Mouse (Mus musculus) testis, adult 2 months (tissue): Measurements from ENCODE around the gene Acvr1b. TPM values are rescaled to one million over a fixed set of nuclear protein-coding genes. Genes with fewer than 3 reads are reported as not detected.
A peak's percentile ranks its signal among the peaks of the same experiment; 100 is the strongest.

Experiments used
- H3K27ac ChIP-seq: fragments of 200-500 bp; 2 replicates; pipeline ENCODE4 v1.5.1; 2012; ENCODE audit warnings: low read depth, low read length; ENCODE audit not compliant: control insufficient read depth, insufficient read depth
- H3K27me3 ChIP-seq: fragments of 200-500 bp; 2 replicates; pipeline ENCODE4 v1.6.1; 2012; ENCODE audit warnings: mild to moderate bottlenecking, low read length, moderate library complexity; ENCODE audit not compliant: control insufficient read depth, insufficient read depth
- H3K36me3 ChIP-seq: fragments of 200-500 bp; 2 replicates; pipeline ENCODE4 v1.6.1; 2012; ENCODE audit warnings: mild to moderate bottlenecking, low read length; ENCODE audit not compliant: control insufficient read depth, insufficient read depth
- H3K4me1 ChIP-seq: fragments of 200-500 bp; 2 replicates; pipeline ENCODE4 v1.6.1; 2012; ENCODE audit warnings: low read length; ENCODE audit not compliant: control insufficient read depth, insufficient read depth
- H3K4me3 ChIP-seq: fragments of 200-500 bp; 2 replicates; pipeline ENCODE4 v1.5.1; 2012; ENCODE audit warnings: low read depth, mild to moderate bottlenecking, low read length, moderate library complexity, mixed read lengths; ENCODE audit not compliant: control insufficient read depth
- CTCF ChIP-seq: fragments of 200-500 bp; IDR thresholded peaks from 2 replicates; pipeline ENCODE4 v1.5.1; 2012; ENCODE audit warnings: low read depth, mild to moderate bottlenecking, inconsistent platforms, low read length, moderate library complexity; ENCODE audit not compliant: control insufficient read depth, insufficient read depth, insufficient replicate concordance
- POLR2A ChIP-seq: fragments of 200-500 bp; IDR thresholded peaks from 2 replicates; pipeline ENCODE4 v1.6.1; 2012; ENCODE audit warnings: low read depth, mild to moderate bottlenecking, inconsistent platforms, low read length, moderate library complexity; ENCODE audit not compliant: control insufficient read depth
- polyA plus RNA-seq: library from polyadenylated mRNA; depleted of rRNA; stranded (reverse); fragments of >200 nt; gene quantifications from 2 replicates; pipeline ENCODE4 v1.2.3, GENCODE M21; 2012

Acvr1b gene
- polyA plus RNA-seq, 1 experiment, result 16.7 TPM

GRCm38 (mm10) chr15:101171272-101171671 lies 2.6 kb upstream of the Acvr1b start:
- Histone ChIP-seq H3K4me1 (peaks cover 15% of the 10 kb centered on the region), H3K4me3 (no peak overlapping the region), H3K36me3 (no peaks in the 10 kb centered on the region), H3K27me3 (no peaks in the 10 kb centered on the region), H3K27ac (no peak overlapping the region)
- no peak for TF ChIP-seq POLR2A
- no peak for TF ChIP-seq CTCF

- H3K4me3 ChIP-seq, result no peak overlapping the region
These were observed 1.9 kb upstream of the Acvr1b start for GRCm38 (mm10) chr15:101172016-101172415.

GRCm38 (mm10) chr15:101174294-101175130 lies 645 bp downstream of the Acvr1b start:
- Histone ChIP-seq H3K36me3 (no peaks in the 10 kb centered on the region), H3K4me1 (peaks cover 15% of the 10 kb centered on the region), H3K27ac (peak overlapping the region; percentile 54), H3K4me3 (peak overlapping the region; percentile 87), H3K27me3 (no peaks in the 10 kb centered on the region)
- TF ChIP-seq CTCF, result no peak
- TF ChIP-seq POLR2A, result no peak

More at GRCm38 (mm10) chr15:101172016-101172415, 1.9 kb upstream of the Acvr1b start:
- H3K27me3 ChIP-seq, result no peaks in the 10 kb centered on the region
- peaks cover 15% of the 10 kb centered on the region for H3K4me1 ChIP-seq
- no peak for TF ChIP-seq POLR2A
- no peak for TF ChIP-seq CTCF
- no peak overlapping the region for H3K27ac ChIP-seq
- H3K36me3 ChIP-seq, result no peaks in the 10 kb centered on the region

- Histone ChIP-seq H3K4me3 (peak overlapping the region; percentile 87), H3K27me3 (no peaks in the 10 kb centered on the region), H3K4me1 (peaks cover 15% of the 10 kb centered on the region), H3K27ac (no peak overlapping the region), H3K36me3 (no peaks in the 10 kb centered on the region)
- no peak for TF ChIP-seq CTCF
- TF ChIP-seq POLR2A, result no peak
These were observed 1.2 kb downstream of the Acvr1b start for GRCm38 (mm10) chr15:101175131-101175460.

- TF ChIP-seq CTCF, result no peak
- TF ChIP-seq POLR2A, result no peak
- H3K27me3 ChIP-seq, result no peaks in the 10 kb centered on the region
- H3K36me3 ChIP-seq, result no peaks in the 10 kb centered on the region
- no peak overlapping the region for H3K27ac ChIP-seq
- peak overlapping the region; percentile 87 for H3K4me3 ChIP-seq
- H3K4me1 ChIP-seq, result peaks cover 15% of the 10 kb centered on the region
These were observed 1.9 kb downstream of the Acvr1b start for GRCm38 (mm10) chr15:101175613-101176283.

- Histone ChIP-seq H3K27me3 (no peaks in the 10 kb centered on the region), H3K27ac (no peak overlapping the region), H3K4me3 (no peak overlapping the region), H3K4me1 (peaks cover 15% of the 10 kb centered on the region), H3K36me3 (no peaks in the 10 kb centered on the region)
- TF ChIP-seq CTCF (no peak), POLR2A (no peak)
These were observed 2.4 kb downstream of the Acvr1b start for GRCm38 (mm10) chr15:101176284-101176680.
